Mouse (Mus musculus) embryonic stem cell, embryonic (primary cell): ENCODE measurements around the gene Sva.

Source experiments
- CTCF ChIA-PET, 4 experiments: fragments of 300-600 bp in 2 of 4; fragments of 350-600 bp in 2 of 4; sonication (Branson Sonifier 250); formaldehyde crosslinking; loops; one replicate each; lab custom pipeline; 2022; ENCODE audit warnings: inconsistent platforms in 2 of 4; lab: Charles Lee
- POLR2A ChIA-PET, 4 experiments: fragments of 300-600 bp in 2 of 4; fragments of 350-600 bp in 2 of 4; sonication (Branson Sonifier 250); formaldehyde crosslinking; loops; one replicate each; lab custom pipeline; 2022; ENCODE audit warnings: antibody characterized with exemption in 4 of 4, inconsistent platforms in 1 of 4; lab: Charles Lee

Gene Sva

DNA sequence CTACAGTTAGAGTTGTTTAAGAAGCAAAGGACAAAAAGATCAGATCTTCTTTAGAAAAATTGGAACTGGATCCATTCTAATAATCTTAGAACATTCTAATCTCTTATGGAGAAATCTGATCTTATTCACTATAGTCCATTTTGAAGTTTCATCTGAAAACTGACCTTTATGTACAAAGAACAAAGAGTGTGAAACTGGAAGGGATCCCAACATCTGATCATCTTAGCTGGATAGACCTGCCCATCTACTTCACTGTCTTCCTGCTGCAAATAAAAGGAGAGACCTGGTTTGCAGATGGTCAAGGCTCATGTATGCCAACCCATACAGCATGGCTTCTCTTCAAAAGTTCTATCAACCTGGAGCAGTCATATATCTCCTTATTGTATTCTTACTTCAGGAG is at the start of gene Sva:
Gene Sva (plus strand): TSS at position 301 of the 400 bp plus-strand sequence.
- ChIA-PET POLR2A (no interaction called here), CTCF (no interaction called here)
